Mouse (Mus musculus) T-cell, adult 2 months (primary cell): ENCODE data around the gene 2900026A02Rik.
A peak's percentile ranks its signal among the peaks of the same experiment; 100 is the strongest.

Source experiments
- DNase-seq: peaks from one replicate; pipeline ENCODE4 v3.0.0; 2022; ENCODE audit warnings: low spot score

The 2900026A02Rik gene

DNA sequence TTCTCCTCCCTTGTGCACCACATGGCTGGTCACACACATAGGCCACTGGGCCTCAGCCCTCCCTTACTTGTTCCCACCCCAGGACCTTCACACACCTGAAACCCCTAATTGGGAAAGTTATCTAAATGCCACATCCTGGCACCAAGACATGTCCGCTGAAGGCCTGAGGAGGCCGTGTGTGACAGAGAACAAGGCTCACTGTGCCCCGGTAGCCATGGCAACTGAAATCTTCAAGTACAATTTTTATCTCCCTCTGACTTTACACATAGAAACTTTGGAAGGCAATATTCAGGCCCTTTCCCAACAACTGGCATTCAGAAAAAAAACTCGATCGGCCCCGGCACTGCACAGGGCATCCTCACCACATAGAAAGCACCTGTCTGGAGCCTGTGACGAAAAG lies 72.0 kb downstream of the 2900026A02Rik start:
- DNase-seq = no peak

DNA sequence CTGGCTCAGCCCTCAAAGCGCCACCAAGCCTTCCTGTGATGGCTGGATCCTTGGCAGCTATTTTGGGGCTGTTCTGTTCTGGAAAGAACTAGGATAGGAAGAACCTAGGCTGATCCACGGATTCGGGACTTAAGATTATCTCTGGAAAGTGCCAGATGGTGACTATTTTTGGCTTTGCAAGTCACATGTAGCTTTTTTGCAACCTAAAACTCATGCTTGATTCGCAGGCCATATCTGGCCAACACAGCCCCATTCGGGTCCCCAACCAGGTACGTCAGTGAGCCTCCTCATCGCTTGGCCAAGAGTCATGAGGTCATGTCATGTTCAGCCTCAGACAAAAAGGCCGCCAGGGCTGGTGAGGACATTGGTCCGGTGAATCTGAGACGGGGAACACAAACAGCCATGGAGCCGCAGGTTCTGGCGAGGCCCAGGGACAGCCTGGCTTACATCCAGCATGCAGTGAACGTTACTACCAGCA lies 73.0 kb downstream of the 2900026A02Rik start:
- no peak for DNase-seq

DNA sequence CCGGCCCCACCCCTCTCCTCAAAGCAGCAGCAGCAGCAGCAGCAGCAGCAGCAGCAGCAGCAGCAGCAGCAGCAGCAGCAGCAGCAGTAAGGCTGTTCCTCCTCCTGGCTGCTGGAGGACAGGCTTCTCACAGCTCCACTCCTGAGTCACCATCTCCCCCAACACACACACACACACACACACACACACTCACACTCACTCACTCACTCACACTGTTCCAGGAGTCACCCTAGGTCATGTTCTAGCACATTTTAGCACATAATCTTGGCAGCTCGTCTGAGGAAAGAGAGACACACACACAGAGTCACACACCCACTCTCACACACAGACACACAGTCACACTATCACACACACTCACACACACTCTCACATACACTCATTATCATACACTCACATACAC lies 74.4 kb downstream of the 2900026A02Rik start:
- no peak for DNase-seq

DNA sequence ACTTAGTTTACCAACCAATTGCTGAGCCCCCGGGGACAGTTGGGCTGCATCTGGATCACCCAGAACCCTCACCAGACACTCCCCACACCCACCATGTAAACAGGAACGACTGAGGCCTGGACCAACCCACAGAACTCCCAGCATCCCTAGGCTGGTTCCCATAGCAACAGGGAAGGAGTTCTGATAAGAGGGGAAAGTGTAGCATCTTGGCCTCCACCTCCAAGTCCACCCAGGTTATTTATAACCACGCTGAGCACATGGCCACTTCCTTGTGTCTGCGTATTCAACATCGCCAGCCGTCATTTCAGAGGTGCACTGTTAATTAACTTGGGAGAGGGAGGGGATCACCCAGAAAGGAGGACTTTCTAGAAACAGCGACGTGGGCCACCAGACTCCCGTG lies 75.9 kb downstream of the 2900026A02Rik start:
- DNase-seq = no peak

DNA sequence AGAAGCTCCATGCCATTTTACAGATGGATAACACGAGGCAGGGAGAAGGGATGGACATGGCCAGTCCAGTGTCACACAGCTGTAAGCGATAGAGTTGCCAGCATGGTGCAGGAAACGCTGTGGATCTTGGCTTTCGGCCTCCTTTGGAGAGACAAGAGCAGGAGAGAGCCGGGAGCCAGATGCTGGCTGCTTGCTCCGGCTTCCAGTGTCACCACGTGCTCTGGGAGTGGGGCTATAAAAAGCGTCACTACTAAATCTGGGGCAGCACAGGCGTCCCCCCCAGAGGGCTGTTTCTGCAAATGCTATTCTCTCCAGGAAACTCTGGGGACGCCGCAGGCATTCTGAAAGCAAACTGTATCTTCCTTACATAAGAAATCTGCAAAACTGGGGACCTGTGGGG lies 78.5 kb downstream of the 2900026A02Rik start:
- DNase-seq = no peak

DNA sequence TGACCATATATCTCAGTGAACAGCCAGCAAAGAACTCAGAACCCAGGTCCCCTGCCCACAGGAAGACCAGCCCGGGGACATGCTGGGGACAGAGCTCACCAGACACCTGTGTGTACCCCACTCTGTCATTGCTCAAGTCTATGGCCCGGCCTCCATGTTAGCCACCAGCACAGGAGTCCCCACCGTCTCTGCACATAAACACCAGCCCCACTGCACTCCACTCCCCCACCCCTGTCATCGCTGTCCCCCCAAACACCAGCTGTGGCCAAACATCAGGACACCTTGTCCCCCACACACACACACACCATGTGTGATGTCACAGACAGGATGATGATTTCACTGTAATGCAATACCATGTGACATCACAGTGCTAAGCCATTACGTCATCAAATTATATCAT lies 79.0 kb downstream of the 2900026A02Rik start:
- no peak for DNase-seq

DNA sequence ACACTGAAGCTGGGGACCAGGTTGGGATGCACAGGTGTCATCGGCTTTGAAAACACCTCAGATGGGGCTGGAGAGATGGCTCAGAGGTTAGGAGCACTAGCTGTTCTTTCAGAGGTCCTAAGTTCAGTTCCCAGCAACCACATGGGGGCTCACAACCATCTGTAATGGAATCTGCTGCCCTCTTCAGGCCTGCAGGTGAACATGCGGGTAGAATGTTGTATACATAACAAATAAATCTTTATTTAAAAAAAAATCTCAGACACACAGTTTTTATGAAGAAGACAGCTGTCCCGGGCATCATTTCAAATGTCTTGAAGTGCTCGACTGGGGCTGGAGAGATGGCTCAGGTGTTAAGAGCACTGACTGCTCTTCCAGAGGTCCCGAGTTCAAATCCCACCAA lies 80.2 kb downstream of the 2900026A02Rik start:
- no peak for DNase-seq

DNA sequence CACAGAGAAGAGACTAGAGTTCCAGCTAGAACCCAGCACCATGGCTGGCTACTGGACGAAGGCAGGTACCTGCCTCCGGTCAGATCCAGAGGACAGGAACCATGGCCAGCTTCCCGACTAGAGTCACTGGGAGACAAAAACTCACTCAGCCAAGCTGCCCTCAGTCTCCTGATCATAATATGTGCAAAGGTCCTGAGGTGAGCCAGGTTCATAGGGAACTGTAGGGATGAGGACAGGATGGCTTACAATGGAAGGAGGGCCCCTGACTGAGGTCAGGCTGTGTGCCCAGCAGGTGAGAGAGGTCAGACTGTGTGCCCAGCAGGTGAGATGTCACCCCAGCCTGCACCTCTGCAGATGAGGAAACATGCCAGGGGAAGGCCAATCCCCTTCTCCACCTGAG lies 81.0 kb downstream of the 2900026A02Rik start:
- DNase-seq = no peak

DNA sequence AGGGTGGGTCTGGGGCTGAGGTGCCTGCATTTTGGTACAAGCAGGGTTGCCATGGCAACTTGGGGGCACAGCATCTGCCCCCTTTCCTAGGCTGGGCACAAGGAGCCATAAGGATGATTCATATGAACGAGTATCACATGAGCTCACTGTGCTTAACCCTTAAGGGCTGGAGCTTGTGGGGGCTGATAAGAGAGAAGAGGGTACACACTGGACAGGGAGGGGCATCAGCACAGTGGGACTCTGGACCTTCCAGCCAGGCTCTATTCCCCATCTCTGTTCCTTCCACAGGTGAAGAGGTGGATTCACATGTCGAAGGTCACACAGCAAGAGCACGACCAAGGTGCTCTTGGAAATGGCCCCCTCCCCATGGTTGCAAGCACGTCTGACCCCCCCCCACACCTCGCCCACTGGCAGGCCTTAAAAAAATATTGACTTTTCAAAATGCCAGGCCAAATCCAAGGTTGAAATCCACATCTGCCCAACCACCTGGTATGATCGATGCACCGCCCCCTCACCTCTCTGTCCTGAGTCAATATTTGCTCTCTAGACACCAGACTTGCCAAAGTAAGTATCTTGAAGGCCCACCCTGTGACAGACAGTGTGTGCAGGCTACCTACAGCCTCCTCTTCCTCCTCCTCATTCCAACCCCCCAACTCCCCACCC lies 81.8 kb downstream of the 2900026A02Rik start:
- DNase-seq = no peak

DNA sequence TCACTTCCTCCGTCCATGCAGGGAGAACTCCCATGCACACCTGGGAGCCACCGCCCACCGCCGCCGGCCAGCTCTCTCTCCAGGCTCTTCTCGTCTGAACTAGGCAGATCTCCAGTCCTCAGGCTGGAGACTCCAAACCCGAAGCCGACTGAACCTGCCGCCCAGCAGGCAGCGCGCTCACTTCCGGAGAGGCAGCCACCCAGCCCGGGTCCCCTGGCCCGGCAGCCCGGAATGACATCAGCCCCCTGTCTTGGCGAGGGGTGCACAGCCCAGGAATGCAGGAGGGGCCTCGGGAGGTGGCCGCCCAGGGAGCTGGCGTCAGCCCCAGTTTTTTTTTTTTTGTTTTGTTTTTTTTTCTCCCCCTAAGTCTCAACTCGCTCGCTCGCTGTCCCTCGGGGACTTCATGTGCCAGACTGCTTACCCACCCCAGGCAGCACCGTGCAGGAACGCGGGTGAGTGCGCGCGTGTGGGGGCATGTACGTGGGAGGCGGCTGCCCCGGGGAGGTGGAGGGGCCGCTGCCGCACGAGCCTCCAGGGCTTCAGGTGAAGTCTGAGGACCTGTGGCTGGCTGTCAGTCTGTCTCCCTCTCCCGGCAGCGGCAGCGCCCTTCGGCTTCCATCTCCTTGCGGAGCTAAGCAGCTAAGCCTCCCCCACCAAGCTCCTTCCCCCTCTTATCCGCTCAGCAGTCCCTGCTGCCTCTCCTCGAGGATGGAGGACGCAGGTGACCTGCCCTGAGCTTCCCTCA lies 82.5 kb downstream of the 2900026A02Rik start:
- DNase-seq = peak; percentile 8

DNA sequence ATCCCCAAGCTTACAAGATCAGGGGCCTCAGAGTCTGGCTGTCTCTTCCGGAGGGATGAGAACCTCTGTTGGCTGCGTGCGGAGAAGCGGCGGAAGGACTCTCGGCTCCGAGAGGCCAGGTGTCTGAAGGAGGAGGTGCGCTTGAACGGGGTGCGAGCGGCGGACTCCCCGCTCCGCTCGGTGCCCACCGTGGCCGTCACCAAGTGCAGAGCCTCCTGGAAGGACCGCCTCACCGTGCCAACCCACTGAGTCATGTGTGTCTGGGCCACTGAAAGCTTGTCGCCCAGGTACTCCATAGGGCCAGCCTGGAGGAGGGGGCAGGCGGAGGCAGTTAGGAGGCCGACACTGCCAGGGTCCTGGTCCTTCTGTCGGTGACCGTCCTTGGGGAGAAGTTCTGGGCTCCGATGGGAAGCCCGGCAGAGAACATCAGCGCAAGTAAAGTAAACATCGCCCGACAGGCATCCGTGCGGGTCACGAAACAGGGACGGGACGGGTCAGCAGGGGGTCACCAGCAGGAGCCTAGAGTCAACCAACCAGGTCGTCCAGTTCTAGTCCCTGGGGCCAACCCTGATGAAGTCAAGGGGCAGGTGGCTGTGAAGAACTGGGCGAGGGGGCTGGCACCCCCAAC lies 83.2 kb downstream of the 2900026A02Rik start:
- no peak for DNase-seq

DNA sequence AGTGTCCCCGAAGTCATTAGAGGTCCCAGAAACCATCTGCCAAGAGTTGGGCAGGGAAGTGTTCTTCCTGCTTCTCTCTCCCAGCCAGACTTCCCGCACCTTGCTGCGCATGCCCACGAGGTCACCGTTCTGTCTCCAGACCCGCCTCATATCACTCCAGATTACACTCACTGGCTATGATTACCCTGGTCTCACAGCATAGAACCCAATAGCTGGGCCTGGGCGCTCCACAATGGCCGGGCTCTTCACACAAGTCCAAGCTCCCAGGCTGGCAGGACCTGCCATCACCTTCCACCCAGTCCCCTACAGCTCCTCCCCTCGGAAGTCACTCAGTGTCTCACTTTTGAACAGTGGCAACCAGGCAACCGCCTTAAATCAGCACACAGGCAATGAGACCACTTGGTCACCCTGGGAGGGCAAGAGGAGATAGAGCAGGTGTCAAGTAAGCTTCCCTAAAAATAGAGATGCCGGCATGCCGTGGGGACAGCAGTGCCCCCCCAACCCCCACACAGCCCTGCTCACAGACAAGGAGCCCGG lies 84.0 kb downstream of the 2900026A02Rik start:
- no peak for DNase-seq

DNA sequence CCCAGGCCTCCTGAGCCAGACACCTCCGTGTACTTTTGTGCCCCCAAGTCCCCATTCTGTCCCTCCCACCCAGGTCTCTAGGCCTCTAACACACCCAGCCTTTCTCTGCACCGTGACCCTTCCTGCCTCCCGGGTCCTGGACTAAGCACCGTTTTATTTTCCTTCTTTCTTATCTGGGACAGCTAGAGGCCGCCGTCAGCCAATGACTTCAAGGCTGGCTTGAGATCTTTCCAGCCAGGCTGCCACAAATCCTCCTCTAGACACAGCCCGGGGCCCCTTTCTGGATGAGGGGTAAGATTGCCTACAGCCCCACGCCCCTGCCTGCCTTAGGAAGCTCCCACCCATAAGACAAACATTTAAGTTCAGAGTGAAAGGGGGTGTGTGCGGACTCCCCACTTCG lies 85.5 kb downstream of the 2900026A02Rik start:
- DNase-seq = no peak

DNA sequence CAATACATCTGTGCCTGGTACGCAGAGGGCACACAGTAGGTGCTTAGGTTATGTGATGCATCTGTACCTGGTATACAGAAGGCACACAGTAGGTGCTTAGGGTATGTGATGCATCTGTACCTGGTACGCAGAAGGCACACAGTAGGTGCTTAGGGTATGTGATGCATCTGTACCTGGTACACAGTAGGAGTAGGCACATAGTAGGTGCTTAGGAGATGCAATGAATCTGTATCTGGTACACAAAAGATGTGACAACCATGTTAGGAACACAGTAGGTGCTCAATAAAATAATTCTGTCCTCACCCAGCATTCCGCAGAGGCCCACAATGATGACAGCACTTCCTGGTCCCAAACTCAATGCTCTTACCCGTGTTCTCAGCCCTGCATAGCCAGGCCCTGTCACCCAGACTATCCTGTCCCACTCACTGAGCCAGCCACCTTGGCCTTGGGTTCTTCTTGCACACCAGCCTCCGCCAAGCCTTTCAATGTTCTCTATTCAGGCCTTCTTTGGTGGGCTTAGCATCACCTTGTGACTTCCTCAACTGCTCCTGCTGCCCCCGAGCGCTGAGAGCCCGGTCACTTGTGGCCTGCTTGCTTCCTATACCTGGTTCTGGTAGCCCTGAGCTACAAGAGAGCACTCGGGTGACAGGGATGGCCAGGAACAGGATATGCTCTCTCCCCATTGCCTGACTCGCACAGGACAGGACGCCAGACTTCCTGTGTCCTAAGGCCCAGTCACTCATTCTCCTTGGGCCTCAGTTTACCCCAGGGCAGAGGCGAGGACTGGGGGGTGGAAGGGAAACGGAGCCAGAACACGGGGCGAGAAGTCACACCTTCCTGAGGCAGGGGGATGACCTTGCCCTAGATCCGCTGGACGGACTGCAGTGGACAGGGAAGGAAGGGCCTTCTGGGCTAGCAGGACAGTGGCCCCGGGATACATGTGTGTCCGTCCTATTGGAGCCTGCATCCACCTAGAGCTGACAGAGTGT lies 87.0 kb downstream of the 2900026A02Rik start:
- DNase-seq = no peak

DNA sequence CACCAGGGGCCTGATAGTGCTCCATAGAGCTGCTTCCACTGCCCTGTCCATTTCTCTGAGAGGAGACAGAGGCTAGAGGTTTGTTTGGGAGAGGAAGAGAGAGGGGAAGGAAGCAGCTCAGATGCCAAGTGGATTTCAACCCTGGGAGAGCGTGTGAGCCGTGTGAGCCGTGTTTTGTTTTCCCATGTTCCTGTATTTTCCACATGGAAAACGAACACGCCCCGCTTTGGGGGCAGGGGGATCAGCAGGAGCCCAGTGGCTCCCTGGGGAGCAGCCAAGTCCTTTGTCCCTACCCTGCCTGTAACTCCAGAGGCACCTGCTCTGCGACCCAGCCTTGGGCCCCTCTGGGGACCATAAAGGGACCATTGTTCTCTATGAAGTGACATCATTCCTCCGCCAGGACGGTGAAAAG lies 88.0 kb downstream of the 2900026A02Rik start:
- DNase-seq = no peak

DNA sequence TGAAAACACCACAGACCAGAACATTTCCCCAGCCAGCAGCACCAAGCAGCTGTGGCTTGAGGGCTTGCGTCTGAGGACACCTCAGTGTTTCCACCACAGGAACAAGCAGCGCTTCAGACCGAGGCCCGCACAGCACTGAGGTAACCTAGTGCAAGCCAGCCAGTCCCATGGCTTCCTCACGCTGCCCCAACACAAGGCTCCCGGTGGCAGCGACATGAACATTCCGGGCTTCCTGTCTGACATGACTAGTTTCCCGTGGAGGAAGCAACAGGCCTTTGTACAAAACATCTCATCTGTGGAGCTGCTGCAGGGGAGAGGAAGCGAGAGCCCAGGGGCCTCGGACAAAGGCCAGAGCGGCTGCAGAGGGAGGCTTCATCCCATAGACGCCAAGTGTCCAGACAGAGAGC lies 88.4 kb downstream of the 2900026A02Rik start:
- DNase-seq = no peak

DNA sequence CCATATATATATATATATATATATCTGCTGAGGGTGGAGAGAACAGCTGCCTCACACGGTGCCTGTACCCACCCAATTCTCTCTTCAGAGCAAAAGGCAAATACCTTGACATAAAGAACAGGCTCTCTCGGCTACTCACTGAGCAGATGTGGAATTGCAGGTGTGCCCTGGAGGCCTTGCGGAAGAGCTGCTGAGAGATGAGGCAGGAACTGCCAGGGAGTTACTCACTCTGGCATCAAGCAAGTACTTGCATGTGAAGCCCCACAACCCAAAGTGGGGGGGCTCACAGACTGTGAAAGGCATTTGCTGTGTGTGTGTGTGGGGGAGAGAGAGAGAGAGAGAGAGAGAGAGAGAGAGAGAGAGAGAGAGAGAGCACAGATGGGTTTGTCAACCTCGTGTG lies 92.6 kb downstream of the 2900026A02Rik start:
- no peak for DNase-seq

DNA sequence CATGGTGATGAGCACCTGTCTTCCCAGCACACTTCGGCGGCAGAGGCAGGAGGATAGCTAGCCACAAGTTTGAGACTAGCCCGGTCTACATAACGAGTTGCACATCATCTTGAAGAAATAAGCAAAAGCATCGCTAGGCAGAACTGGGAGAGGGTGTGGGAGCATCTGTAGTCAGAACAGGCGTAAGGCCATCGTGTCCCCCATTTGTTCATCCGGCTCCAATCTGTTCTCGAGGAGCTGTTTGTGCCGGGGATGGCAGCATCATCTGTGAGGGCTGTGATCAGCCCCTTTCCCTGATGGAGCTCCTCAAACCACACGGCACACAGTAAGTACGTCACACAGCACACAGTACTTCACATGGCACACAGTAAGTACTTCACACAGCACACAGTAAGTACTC lies 94.6 kb downstream of the 2900026A02Rik start:
- DNase-seq = no peak

DNA sequence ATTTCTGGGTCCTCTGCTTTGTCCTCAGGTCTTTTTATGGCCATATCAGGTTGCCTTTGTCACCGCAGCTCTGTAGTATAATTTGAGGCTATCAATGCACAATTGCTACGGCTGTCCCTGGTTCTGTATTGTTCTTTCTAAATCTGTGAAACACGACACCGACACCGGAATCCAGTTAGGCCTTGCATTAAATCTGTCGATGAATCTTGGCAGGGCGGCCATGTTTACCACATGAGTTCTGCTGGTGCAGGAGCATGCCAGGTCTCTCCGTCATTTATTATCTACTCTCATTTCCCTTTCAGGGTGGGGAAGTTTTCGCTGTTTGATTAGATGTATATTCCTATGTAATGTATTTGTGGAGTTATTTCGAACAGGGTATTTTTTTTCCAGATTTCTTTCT lies 97.3 kb downstream of the 2900026A02Rik start:
- DNase-seq = no peak

DNA sequence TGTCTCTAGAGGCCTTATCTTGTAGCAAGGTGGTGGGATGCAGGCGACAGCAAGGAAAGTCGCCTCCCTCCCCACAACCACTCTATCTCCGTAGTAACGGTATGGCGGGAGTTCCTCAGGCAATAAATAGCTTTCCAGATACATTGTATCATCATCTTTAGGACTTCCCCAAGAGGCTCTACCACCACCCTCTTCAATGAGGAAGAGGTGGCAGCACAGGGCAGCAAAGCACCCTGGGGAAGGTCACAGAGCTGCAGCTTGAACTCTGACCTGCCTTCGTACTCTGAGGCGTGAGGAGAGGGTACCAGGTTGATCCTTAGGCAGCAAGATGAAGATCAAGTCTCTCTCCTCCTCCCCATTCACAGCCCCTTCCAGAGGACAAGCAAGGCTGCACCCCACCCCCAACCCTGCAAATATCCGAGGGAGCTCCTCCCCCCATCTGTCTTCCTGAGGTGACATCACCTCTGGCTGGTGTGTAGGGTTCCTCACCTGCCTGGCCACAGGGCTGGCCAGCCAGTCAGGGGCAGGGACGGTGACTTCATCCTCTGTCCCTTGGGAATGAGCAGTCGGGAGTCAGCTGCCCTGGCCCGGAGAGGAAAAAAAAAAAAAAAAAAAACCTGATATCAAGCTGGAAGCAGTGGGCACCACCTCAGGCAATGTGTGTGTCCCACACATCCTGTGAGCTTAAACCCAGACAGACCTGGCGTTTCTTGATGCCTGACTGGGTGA lies 98.5 kb downstream of the 2900026A02Rik start:
- DNase-seq = no peak

DNA sequence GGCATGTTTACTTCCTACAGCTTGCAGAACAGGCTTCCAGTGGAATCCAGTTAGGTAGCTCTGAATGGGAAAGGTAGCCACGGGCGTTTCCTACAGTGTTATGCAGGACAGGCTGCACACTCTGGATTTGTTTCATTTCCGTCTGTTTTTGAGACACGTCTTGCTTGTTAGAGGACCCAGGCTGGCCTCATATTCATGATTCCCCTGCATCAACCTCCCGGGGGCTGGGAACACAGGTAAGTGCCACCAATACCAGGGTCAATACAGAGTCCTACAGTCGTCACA lies 99.5 kb downstream of the 2900026A02Rik start:
- DNase-seq = no peak
